Mouse (Mus musculus) liver, adult 2 months (tissue): ENCODE results near the gene Hist1h3b.

Experiments used
- CTCF ChIP-seq: fragments of 200-500 bp; IDR thresholded peaks from 2 replicates; pipeline ENCODE4 v1.5.1; 2011; ENCODE audit warnings: low read depth, low read length, control low read depth
- POLR2A ChIP-seq: fragments of 200-500 bp; IDR thresholded peaks from 2 replicates; pipeline ENCODE4 v1.6.1; 2011; ENCODE audit warnings: low read length, control low read depth; ENCODE audit not compliant: insufficient read depth; ENCODE audit errors: extremely low read depth

DNA sequence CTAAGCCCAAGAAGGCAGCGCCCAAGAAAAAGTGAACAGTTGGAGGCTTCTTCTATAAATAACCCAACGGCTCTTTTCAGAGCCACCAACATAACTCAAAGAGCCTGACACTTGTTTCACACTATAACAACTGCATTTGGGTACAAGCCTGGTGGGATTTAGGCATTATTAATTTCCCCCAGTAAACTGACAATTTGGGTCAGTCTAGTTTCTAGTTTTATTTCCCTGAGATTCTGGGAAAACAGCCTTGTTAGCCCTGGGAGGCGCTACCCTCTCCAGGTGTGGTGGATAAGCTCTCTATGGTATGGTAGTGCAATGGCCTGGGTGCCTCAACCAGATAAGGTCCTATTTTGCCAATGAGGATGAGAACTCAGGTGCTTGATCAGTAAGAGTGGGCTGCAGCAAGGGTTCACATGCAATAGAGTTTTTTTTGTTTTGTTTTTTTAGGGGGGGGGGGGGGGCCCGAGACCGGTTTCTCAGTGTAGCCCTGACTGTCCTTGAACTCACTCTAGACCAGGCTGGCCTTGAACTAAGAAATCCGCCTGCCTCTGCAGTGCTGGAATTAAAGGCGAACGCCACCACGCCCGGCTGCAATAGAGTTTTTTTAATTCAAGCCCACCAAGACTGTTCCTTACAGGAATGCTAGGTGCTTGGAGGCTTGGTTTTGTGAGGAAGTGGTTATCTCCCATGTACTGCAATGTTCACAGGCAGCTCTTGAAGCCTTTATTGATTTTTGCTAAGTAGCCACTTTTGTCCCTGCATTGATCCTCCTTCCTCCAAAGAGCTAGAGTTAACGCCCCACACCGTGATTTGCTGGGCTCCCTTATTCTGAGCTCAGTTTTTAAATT is 12.5 kb downstream of the Hist1h3b start:
- TF ChIP-seq POLR2A (no peak), CTCF (no peak)
